Mouse (Mus musculus): ENCODE results near the gene Osm.

Gene Osm

DNA sequence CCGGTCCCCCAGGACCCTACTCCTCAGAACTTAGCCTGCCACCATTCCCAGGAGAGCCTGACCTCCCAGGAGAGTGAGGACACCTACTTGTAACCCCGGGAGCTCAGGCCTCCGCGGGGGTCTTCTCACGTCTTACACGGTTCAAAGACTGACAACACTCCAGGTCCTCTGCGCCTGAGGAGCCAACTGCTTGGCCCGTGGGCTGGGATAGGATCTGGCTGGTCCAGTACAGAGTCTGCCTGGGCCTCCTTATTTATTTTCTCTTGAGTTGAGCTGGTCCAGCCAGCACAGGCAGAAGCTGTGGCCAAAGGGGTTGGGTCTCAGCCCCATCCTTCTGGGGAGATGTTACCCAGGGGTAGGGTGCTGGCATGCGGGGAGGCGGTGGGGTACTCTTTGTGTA is 21.2 kb upstream of the Osm start:
- no peak for DNase-seq (ENCODE audit: low spot score)

- no peak for DNase-seq (ENCODE audit: low spot score)
Measured at GRCm38 (mm10) chr11:4216248-4217000, 19.8 kb upstream of the Osm start.

- peak; percentile 92 for DNase-seq (ENCODE audit: low spot score)
Measured at GRCm38 (mm10) chr11:4217914-4218629, 18.1 kb upstream of the Osm start, which contains the start of gene Castor1. Gene Castor1 (plus strand): TSS chr11:4218225.

DNA sequence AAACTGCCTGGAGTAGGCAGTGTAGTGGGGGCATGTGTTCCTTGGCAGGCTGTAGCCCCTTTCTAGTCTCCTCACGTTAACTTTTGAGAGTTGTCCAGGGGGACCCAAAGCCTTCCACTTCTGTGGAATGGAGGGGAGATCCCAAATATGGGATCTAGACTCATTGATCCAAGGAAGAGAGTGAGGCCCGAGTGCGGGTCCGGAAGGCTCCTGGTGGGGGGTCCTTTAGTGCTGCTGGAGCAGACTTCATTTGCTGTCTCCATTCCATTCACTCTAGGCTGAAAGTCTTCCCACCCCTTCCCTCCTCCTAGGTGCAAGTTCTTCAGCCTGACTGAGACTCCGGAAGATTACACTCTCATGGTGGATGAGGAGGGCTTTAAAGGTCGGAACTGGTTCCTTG is 17.6 kb upstream of the Osm start:
- no peak for DNase-seq (ENCODE audit: low spot score)

DNA sequence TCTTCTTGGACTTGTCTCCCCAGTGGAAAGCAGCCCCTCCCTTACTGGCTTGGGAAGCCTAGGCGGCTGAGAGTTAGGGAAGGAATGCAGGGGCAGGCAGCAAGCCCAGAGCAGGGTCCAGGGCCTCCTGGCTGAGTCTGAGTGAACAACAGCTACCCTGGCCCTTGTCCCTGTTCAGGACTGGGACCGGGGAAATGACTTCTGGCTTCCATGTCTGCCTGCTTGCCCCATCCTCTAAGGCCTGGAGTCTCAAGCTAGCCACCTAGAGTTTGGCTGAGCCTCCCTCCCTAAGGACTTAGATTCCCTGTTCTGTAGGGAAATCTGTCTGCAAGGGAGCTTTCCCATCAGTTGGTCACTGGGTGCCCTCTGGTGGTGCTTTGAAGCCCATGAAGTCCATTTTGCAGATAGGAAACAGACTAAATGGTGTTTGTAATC is 16.9 kb upstream of the Osm start:
- DNase-seq (ENCODE audit: low spot score) = peak; percentile 73

- DNase-seq (ENCODE audit: low spot score) = no peak
Measured at GRCm38 (mm10) chr11:4219908-4220307, 16.3 kb upstream of the Osm start.

DNA sequence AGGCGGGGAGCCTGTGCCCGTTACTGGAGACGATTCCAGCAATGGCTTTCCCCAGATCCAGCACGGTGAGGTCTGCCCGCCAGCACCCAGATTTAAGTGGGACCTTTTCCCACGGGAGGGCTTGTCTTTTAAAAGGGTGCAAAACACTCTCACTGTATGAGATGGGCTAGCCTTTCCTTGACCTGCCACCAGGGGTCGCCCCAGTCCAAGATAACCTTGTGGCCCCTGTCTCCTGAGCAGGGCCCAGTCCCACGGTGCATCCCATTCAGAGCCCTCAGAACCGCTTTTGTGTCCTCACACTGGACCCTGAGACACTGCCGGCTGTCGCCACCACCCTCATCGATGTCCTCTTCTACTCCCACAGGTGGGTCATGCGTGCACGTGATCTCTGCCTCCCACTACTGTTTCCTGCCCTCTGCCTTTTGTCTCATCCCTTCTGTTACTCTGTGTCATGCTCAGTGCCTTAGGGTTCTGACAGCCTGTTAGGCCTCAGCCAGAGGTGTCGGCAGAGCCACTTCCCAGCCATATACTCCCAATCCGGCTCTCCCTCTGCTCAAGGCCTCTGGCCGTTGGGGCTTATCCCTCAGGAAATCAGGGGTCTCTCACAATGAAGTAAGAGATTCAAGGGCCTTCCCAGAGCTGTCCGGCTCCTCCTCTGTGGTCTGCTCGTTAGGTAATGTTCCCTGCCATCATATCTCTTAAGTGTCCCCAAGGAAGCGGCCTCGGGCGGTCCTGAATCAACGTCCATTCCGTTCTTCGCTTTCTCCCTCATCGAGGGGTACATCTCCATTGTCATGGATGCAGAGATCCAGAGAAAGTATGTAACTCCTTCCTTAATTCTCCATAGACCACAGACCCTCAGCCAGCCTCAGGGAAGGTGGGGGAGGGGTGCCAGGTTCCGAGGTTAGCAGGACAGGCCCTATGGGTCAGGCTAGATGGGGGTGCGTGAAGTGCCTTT is 15.5 kb upstream of the Osm start:
- DNase-seq (ENCODE audit: low spot score) = peak; percentile 77

- DNase-seq (ENCODE audit: low spot score) = no peak
Measured at GRCm38 (mm10) chr11:4222046-4222950, 13.9 kb upstream of the Osm start.

GRCm38 (mm10) chr11:4223393-4224188 is 12.6 kb upstream of the Osm start:
- no peak for DNase-seq (ENCODE audit: low spot score)

DNA sequence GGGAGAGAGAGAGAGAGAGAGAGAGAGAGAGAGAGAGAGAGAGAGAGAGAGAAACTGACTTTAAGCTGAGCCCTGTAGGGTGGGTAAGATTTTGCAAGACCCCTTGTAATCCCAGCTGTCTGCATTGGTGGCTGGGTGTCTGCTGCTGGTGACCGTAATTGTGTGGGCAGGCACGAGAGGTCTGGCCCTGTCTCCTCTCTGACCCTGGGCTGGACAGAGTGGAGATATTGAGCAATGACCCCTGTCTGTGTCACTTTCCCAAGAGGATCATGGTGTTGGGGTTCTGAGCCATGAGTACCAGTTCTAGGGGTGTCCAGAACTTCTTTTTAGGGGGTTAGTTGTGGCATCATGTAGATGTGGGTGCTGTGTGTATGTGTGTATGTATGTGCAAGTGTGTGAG is 12.0 kb upstream of the Osm start:
- DNase-seq (ENCODE audit: low spot score) = no peak

GRCm38 (mm10) chr11:4226569-4227325 is 9.5 kb upstream of the Osm start:
- DNase-seq (ENCODE audit: low spot score) = no peak

- DNase-seq (ENCODE audit: low spot score) = no peak
Measured at GRCm38 (mm10) chr11:4228463-4228862, 7.8 kb upstream of the Osm start.

- no peak for DNase-seq (ENCODE audit: low spot score)
Measured at GRCm38 (mm10) chr11:4229841-4230240, 6.4 kb upstream of the Osm start.

- no peak for DNase-seq (ENCODE audit: low spot score)
Measured at GRCm38 (mm10) chr11:4231435-4231834, 4.8 kb upstream of the Osm start.

GRCm38 (mm10) chr11:4232644-4233043 is 3.6 kb upstream of the Osm start:
- no peak for DNase-seq (ENCODE audit: low spot score)

DNA sequence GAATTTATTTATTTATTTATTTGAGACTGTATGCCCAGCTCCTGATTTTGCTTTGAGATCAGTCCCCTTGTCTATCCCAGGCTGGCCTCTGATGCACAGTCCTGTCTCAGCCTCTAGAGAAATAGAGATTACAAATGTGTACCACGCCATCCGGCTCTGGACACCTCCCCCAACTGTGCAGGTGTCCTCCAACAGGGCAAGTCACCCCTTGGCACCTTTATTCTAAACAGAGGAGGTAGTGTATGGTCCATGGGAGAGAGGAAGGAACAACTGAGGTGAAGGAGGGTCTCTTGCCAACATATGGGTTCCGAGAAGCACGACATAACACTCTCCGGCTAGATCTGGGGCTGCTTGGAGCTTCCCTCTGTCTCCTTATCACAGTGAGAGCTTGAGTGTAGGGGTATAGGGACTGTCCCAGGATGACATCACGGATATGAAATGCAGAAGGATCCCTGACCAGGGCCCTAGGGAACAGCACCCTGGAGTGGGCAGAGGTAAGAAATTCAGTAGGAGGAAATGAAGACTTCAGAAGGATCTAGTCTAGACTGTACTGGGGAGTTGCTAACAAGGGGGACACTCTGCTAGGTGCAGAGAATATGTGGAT is 1.1 kb upstream of the Osm start:
- no peak for DNase-seq (ENCODE audit: low spot score)

DNA sequence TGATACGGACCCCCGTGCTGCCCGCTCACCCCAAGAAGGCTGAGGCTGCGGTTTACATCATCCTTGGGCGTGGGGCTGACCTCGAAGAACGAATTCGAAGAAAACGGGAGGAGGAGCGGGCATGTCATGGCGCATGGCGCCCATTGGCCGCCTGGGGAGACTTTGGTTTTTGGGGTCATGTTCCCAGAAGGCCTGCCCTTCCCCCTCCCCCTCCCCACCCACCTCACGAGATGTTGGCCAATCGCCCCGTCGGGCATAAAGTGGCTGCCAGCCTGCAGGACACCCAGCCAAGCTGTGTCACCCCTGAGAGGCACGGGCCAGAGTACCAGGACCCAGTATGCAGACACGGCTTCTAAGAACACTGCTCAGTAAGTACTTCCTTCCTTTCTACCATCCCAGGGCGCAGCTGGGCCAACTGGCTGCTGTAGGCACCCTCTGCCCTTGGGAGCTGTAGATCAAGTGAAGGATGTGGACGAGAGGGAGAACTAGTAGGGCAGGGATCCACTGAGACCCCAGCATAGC is 387 bp downstream of the Osm start:
- DNase-seq (ENCODE audit: low spot score) = no peak

DNA sequence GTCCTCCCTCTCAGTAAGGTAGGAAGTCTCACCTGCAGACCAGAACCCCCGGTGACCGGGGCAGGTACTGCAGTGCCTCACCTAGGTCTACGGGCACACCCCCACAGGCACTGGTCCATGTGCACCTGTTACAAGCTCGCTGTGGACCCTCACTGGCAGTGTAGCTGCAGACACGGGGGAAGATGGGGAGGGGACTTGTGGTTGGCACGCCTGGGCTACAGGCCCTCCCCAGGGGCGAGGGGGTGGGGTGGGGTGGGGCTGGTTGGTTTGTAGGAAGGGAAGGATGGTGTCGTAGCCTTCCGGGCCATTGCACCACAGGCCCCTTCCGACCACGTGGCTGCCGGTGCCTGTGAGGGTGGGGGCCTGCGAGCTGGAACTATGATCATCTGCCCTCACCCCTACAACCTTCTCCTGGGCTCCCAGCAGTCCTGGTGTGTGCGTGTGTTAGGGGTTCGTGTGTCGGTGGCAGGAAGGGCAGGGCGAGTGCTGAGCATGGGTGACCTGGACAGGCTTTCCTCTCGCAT is 1.2 kb downstream of the Osm start:
- no peak for DNase-seq (ENCODE audit: low spot score)

DNA sequence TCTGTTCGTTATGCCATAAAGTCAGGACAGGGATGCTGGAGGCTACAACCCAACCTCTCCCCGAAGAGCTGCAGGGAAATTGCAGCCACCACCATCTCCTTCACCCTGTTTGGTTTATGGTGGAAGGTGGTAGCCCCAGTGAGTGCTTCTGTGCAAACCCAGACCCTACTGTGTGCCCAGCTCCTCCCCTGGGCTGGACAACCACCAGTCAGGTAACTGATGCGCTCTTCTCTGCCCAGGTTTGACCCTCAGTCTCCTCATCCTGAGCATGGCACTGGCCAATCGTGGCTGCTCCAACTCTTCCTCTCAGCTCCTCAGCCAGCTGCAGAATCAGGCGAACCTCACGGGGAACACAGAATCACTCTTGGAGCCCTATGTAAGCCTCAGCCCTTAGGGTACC is 1.9 kb downstream of the Osm start:
- no peak for DNase-seq (ENCODE audit: low spot score)
